Mouse (Mus musculus) adrenal gland, adult 8-10 months (tissue): ENCODE results near the gene Nlgn3. TPM values are rescaled to one million over a fixed set of nuclear protein-coding genes. Genes with fewer than 3 reads are reported as not detected.
A peak's percentile ranks its signal among the peaks of the same experiment; 100 is the strongest.

Source experiments
- DNase-seq: peaks from one replicate; pipeline ENCODE4 v3.0.0; 2022
- total RNA-seq, 4 experiments: library from RNA; stranded (reverse); gene quantifications; 2 replicates each; pipeline ENCODE4 v1.2.4; 2022

The Nlgn3 gene
- 10 to 100 TPM; 23.5 to 27.3 (median 25.8) TPM for total RNA-seq

GRCm38 (mm10) chrX:101299055-101299454, at the start of gene Nlgn3:
Nlgn3 (plus strand) TSS chrX:101299168.
- no peak for DNase-seq

GRCm38 (mm10) chrX:101253952-101254729, 44.8 kb upstream of the Nlgn3 start, which contains the start of gene Foxo4:
Foxo4 (plus strand) TSS chrX:101254528.
- DNase-seq, result peak; percentile 85

DNA sequence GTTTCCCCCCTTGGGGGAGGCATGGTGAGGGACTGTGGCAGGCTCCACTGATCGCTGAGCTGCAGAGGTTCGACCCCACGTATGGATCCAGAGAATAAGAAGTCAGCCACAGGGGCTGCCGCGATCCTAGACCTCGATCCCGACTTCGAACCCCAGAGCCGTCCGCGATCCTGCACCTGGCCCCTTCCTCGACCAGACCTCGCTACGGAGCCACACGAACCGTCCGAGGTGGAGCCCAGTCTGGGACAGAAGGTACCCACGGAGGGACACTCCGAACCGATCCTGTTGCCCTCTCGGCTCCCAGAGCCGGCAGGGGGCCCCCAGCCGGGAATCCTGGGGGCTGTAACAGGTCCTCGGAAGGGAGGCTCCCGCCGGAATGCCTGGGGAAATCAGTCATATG, 44.2 kb upstream of the Nlgn3 start:
- DNase-seq, result no peak

DNA sequence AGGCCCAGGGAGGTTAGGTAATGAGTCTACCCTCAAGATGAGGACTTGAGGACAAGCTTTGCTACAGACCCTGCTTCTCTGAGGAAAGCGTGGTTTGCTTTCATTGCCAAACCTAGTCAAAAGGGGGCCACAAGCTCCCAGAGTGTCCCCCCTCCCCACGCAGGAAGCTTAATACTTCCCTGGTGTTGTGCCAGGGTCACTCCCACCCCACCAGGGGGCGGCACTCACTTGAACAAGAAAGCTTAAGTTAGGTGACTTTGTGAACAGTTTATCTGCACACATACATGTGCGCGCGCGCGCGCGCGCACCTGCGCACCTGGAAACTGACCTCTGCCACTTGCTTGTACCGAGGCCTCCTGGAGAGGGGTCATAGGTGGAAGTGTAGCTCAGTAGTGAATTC, 42.4 kb upstream of the Nlgn3 start:
- no peak for DNase-seq

- no peak for DNase-seq
These were observed 38.3 kb upstream of the Nlgn3 start for GRCm38 (mm10) chrX:101260441-101261325.

DNA sequence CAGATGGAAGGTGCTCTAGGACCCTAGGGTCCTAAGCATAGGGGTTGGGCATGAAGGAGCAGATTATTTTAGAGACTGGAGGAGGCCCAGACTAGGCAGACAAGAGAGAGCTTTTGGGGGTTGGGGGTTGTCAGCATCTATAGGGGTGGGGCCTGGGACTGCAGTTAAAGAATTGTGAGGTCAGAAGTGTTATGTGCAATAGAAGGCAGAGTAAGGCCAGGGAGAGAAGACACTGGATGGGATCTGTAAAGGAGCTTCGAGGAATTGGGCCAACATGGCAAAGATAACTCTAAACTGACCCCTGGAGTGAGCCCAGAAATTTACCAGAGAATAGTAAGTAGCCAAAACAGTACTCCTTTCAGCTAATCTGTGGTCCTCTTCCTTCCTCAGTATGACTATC, 35.1 kb upstream of the Nlgn3 start, which contains the start of gene Gm614:
TSS of gene Gm614 (minus strand) at position 101 of the 400 bp plus-strand sequence.
- DNase-seq, result no peak

- DNase-seq, result no peak
These were observed 32.3 kb upstream of the Nlgn3 start for GRCm38 (mm10) chrX:101266631-101267030.

GRCm38 (mm10) chrX:101268025-101268754, 30.8 kb upstream of the Nlgn3 start, which contains the start of gene Il2rg:
Il2rg (minus strand) TSS chrX:101268255.
- DNase-seq, result no peak

DNA sequence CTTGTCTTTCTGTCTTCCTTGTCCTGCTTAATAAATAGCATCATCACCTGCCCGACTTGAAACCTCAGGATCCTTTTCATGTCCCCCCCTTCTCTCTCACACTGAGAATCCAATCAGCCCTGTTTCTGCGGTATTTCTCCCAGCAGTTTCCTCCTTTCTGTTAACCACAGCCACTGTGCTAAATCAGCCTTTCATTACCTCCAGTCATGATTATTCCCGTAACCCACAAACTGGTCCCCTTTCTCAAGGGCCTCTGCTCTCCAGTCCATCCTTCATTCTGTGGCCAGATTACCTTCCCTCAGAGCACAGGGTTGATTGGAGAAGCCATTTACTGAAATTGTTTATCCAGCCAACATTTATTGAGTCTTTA, 30.2 kb upstream of the Nlgn3 start, which contains the start of gene Gm20489:
TSS of gene Gm20489 (minus strand) at position 269 of the 370 bp plus-strand sequence.
- no peak for DNase-seq

DNA sequence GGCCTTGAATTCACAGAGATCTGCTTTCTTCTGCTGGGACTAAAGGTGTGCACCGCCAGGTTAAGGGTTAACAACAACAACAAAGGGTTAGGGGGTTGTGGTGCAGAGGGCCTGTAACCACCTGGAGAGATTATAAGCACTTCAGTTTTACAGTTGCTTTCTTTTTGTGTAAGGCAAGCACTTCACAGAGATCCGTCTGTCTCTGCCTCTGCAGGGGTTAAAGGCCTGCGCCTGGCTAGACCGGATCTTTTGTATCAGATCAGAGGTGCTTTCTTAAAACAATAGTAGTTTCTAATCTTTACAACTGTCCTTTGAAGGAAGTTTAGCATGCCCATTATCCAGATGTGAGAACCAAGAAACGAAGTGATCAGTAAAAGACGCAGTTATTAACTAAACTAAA, 25.6 kb upstream of the Nlgn3 start:
- no peak for DNase-seq

DNA sequence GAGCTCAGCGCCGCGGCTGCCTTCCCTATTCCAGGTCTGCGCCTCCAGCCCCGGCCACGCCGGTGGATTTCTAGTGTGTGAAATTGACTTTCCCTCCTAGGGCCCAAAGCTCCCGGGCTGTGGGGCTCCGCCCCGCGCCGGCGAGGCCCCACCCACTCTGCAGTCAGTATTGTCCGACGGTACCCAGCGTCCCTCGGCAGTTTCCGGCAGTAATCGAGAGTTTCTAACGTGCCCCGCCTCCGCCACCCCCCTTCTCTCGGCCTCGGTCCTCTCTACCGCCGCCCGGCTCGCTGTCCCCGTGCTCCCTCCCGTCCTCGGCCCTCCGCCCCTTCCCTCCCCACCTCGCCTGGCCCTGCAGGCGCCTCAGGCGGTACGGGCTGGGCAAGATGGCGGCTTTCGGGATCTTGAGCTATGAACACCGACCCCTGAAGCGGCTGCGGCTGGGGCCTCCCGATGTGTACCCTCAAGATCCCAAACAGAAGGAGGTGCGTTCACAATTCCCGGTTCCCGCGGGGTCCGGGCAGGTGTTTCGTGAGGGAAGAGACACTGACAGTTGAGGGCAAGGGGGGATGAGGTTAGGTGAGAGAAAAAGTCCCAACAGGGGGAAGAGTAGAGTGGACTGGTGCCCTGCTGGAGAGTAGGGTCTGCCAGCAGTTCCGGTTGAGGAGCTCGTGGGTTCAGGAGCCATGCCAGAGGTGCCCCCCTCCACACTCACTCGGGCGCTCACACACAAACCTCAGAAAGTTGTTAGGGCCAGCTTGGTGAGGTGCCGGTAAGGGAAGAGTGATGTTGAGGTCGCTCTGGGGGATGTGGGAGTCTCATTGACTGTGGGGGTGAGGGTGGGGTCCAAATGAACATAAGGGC, 24.9 kb upstream of the Nlgn3 start, which contains the start of gene Med12:
TSS of gene Med12 (plus strand) at position 156 of the 864 bp plus-strand sequence.
- DNase-seq, result peak; percentile 90

DNA sequence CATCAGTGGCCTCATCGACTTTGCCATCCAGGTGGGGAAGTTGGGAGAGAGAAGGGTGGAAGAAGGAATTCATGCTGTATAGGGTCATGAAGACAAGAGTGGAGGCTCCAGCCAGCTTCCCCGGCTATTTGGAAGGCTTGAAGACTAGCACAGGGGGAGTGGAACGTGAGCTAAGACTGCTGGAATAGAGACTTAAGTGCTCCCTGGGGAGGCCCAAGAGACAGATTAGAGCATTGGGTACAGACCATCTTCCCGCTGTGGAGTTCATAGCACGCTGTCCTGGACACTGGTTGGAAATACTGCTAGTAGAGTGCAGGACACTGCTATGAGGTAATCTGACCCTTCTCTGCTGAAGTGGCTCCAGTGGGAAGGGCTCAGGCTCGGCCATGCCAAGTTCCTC, 16.2 kb upstream of the Nlgn3 start:
- DNase-seq, result no peak

DNA sequence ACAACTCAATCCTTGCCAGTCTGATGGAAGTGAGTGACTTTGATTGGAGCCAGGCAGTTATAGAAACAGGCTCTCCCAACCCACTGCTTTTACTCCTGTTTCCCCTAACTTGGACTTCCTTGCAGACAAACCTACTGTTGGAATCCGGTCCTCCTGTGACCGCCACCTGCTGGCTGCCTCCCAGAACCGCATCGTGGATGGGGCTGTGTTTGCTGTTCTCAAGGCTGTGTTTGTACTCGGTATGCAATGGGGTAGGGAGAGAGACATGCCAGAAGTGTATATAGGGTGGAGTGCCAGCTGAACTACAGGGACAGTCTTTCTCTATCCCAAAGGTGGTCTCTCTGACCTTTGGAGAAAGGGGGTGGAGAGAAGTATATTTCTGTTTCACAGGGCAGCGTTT, 13.4 kb upstream of the Nlgn3 start:
- DNase-seq, result peak; percentile 26

GRCm38 (mm10) chrX:101285953-101286670, 12.9 kb upstream of the Nlgn3 start:
- no peak for DNase-seq

- no peak for DNase-seq
These were observed 11.4 kb upstream of the Nlgn3 start for GRCm38 (mm10) chrX:101287543-101287942.

DNA sequence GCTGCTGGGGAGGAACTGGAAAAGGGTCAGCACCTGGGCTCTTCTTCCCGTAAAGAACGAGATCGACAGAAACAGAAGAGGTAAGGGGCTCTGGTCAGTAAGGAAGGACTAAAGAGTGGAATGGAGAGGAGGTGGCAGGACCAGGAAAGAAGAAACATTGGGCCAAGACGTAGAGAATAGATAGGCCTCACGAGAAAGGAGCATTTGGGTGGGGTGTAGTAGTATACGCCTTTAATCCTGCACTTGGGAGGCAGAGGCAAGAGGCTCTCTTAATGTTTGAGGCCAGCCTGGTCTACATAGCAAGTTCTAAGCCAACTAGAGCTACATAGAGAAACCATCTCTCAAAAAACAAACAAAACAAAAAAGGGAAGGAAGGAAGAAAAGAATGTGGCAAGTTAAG, 10.5 kb upstream of the Nlgn3 start:
- no peak for DNase-seq

DNA sequence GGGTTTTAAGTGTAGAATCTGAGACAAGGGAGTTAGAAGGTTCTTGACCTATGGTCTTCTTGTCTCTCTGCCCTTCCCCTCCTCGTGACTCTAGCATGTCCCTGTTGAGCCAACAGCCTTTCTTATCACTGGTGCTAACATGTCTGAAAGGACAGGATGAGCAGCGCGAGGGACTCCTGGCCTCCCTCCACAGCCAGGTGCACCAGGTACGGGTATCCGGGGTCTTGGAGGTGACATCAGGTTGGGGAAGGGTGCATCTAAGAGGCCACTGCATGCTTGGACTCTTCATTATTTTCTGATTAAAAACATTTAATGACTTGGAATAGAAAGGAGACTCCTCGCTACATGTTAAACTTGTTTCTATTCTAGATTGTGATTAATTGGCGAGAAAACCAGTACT, 9.9 kb upstream of the Nlgn3 start:
- DNase-seq, result no peak

GRCm38 (mm10) chrX:101290111-101290510, 8.9 kb upstream of the Nlgn3 start:
- DNase-seq, result no peak

DNA sequence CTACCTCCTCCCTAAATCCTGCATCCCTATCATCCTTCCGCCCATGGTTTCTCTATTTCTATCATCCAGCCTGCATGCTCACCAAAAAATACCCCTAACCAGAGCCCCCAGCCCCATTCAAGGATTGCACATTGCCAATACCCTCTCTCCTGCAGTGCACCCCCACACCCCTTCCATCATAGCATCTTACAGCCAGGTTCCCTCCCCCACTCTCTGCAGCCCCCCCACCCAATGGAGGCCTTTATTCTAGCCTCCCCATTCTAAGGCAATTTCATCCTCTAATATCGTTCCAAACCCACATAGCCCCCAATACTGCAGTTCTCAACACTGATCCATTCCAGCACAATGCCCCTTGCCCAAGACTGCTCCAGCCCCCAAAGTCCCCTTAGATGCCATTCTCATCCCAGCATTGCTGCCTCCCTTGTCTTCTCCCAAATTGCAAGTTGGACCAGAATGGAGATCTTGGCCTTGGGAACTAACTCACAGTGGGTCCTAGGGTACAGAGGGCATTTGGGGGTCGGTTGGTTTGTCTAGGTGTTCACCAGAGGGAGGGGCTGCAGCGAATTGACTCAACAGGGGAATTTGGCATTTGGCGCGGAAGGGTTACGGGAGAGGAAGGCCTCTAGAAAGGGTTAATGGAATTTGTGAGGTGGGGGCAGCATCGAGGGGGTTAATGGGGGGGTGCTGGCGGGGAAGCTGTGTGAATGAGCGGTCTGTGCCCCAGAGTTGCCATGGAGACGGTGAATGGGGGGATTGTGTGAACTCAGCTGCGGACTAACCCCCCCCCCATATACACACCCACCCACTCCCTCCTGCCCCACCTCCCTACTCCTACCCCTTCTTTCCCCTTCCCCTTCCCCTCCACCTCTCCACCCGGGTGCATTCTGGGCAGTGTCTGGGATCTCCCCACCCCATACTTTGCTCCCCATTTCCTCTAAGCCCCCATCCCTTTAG, 782 bp downstream of the Nlgn3 start:
- DNase-seq, result no peak
